Mouse (Mus musculus) C2C12 (cell line): ENCODE measurements around the gene Klhdc8a. TPM values are rescaled to one million over a fixed set of nuclear protein-coding genes. Genes with fewer than 3 reads are reported as not detected.

Source experiments
- H3K27me3 ChIP-seq: one replicate; pipeline ENCODE4 v1.6.1; 2011; ENCODE audit not compliant: control insufficient read depth, insufficient read depth, insufficient read length
- H3K36me3 ChIP-seq: one replicate; pipeline ENCODE4 v1.6.1; 2011; ENCODE audit not compliant: control insufficient read depth, insufficient read depth
- H3K4me3 ChIP-seq: one replicate; pipeline ENCODE4 v1.5.1; 2011; ENCODE audit warnings: mild to moderate bottlenecking, control low read depth; ENCODE audit not compliant: poor library complexity, insufficient read depth, severe bottlenecking
- H3K79me2 ChIP-seq: one replicate; pipeline ENCODE4 v1.6.1; 2011; ENCODE audit not compliant: control insufficient read depth, insufficient read depth
- H3K79me3 ChIP-seq: one replicate; pipeline ENCODE4 v1.6.1; 2011; ENCODE audit warnings: low read depth, control low read depth
- H3ac ChIP-seq: one replicate; pipeline ENCODE3; 2011; ENCODE audit warnings: low read depth; ENCODE audit not compliant: control insufficient read depth, insufficient read length
- CEBPB ChIP-seq: IDR thresholded peaks from one replicate; pipeline ENCODE4 v1.6.1; 2011; ENCODE audit warnings: low read depth, mild to moderate bottlenecking, control low read depth, moderate library complexity
- CTCF ChIP-seq: IDR thresholded peaks from one replicate; pipeline ENCODE4 v1.5.1; 2011; ENCODE audit not compliant: control insufficient read depth, insufficient read depth, insufficient read length
- FOSL1 ChIP-seq: IDR thresholded peaks from one replicate; pipeline ENCODE4 v1.8.0; 2011; ENCODE audit warnings: mild to moderate bottlenecking, low read length; ENCODE audit not compliant: poor library complexity, insufficient read depth, severe bottlenecking
- MAX ChIP-seq: IDR thresholded peaks from one replicate; pipeline ENCODE4 v1.6.1; 2011; ENCODE audit warnings: mild to moderate bottlenecking, control low read depth
- MYOD1 ChIP-seq: IDR thresholded peaks from one replicate; pipeline ENCODE4 v1.6.1; 2011; ENCODE audit warnings: low read depth; ENCODE audit not compliant: control insufficient read depth, insufficient read length
- MYOG ChIP-seq: IDR thresholded peaks from one replicate; pipeline ENCODE4 v1.6.1; 2011; ENCODE audit not compliant: control insufficient read depth, insufficient read length; ENCODE audit errors: extremely low read depth
- USF1 ChIP-seq: IDR thresholded peaks from one replicate; pipeline ENCODE4 v1.6.1; 2011; ENCODE audit warnings: low read depth, mild to moderate bottlenecking, control low read depth, moderate library complexity
- polyA plus RNA-seq: library from polyadenylated mRNA; unstranded; fragments of >200 nt; fragmentation: generic; extraction: Trizol; gene quantifications from one replicate; pipeline ENCODE4 v1.2.1, GENCODE M21; 2012; ENCODE audit warnings: missing spikeins

Klhdc8a gene
- polyA plus RNA-seq, 1 experiment, result 19.0 TPM

GRCm38 (mm10) chr1:132341731-132342501 lies 43.5 kb downstream of the Klhdc8a start:
- TF ChIP-seq CTCF (no peak), CEBPB (no peak), MYOG (no peak), USF1 (no peak), MYOD1 (no peak), FOSL1 (no peak), MAX (no peak)
- Histone ChIP-seq H3K27me3 (no peaks in the 10 kb centered on the region), H3K79me3 (peaks cover 6% of the 10 kb centered on the region), H3K4me3 (peak overlapping the region; percentile 2), H3ac (peak overlapping the region; percentile 22), H3K79me2 (peaks cover 35% of the 10 kb centered on the region), H3K36me3 (peaks cover 10% of the 10 kb centered on the region)

DNA sequence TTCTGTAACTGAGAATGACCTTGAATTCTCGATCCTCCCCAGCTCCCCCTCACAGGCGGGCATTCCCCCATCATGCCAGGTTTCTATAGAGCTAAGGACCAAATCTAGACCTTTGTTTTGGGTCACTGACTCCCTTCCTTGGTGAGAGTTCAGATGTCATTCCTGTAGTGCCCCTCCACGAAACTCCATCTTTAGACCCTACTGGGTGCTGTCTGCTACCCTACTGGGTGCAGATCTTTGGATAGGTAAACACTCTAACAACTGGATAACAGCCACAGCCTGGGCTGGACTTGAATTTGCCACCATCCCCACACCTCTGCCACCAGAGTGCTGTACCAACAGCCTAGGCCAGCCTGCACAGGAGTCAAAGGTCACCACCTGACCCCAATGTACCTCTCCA lies 44.1 kb downstream of the Klhdc8a start:
- TF ChIP-seq FOSL1, result no peak
- TF ChIP-seq USF1, result no peak
- no peak for TF ChIP-seq MYOG
- TF ChIP-seq MYOD1, result no peak
- no peak for TF ChIP-seq MAX
- TF ChIP-seq CTCF, result no peak
- no peak for TF ChIP-seq CEBPB
- peak overlapping the region; percentile 2 for H3K4me3 ChIP-seq
- no peak overlapping the region for H3ac ChIP-seq
- peaks cover 35% of the 10 kb centered on the region for H3K79me2 ChIP-seq
- peaks cover 10% of the 10 kb centered on the region for H3K36me3 ChIP-seq
- H3K27me3 ChIP-seq, result no peaks in the 10 kb centered on the region
- peaks cover 6% of the 10 kb centered on the region for H3K79me3 ChIP-seq

DNA sequence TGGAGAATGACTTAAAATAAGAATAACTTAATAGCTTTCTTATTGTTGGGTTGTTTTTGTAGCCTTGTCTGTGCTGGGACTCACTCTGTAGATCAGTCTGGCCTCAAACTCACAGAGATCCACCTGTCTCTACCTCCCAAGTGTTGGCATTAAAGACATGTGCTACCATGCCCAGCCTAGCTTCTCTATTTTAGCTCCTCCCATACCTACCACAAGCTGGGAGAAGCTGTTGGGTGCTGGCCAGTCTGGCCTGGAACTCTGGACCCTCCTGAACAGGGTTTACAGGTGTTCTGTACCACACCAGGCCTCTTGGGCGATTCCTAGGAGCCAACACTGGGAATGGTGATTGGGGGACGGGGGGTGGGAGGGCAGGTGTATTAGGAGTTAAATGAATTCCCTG lies 44.8 kb downstream of the Klhdc8a start:
- Histone ChIP-seq H3K4me3 (no peak overlapping the region), H3K79me2 (peaks cover 42% of the 10 kb centered on the region), H3K36me3 (peaks cover 10% of the 10 kb centered on the region), H3ac (no peak overlapping the region), H3K27me3 (no peaks in the 10 kb centered on the region), H3K79me3 (peaks cover 6% of the 10 kb centered on the region)
- TF ChIP-seq CEBPB, result no peak

DNA sequence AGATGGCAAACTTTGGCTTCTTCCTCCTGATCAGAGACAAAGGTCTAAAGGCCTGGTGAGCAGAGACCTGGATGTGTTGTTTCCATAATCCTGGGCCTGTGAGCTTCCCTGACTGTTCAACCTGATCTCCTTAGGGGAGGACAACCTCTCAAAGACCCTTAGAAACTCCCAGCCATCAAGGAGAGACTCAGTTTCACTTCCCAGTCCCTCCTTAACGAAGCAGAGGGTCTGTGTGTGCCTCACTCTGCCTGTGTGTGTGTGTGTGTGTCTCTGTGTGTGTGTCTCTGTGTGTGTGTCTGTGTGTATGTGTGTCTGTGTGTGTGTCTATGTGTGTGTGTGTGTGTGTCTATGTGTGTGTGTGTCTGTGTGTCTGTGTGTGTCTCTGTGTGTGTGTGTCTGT lies 45.2 kb downstream of the Klhdc8a start:
- H3ac ChIP-seq, result no peak overlapping the region
- TF ChIP-seq MYOD1 (no peak), CTCF (no peak), MYOG (no peak), USF1 (no peak), CEBPB (no peak), MAX (no peak), FOSL1 (no peak)
- peaks cover 6% of the 10 kb centered on the region for H3K79me3 ChIP-seq
- H3K4me3 ChIP-seq, result no peak overlapping the region
- H3K79me2 ChIP-seq, result peaks cover 46% of the 10 kb centered on the region
- no peaks in the 10 kb centered on the region for H3K27me3 ChIP-seq
- H3K36me3 ChIP-seq, result peaks cover 10% of the 10 kb centered on the region

DNA sequence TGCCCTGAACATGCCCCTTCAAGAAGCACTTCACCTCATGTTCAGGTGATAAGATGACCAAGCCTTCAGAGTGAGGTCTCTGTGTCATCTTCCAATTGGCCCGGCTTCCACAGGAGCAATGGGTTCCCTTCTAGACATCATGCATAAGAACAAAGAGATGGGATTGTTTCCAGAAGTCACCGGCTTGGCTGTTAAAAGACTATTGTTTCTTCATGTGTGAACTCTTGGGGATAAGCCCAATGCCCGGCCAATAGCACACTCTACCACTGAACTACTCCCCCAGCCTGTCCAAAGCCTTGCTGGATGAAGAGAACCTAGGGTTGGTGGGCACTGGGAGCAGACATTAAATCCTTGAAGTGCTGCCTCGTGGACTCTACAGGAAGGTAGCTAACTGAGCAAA lies 47.1 kb downstream of the Klhdc8a start:
- peaks cover 46% of the 10 kb centered on the region for H3K79me2 ChIP-seq
- H3ac ChIP-seq, result peak overlapping the region; percentile 18
- no peaks in the 10 kb centered on the region for H3K27me3 ChIP-seq
- H3K36me3 ChIP-seq, result peaks cover 10% of the 10 kb centered on the region
- H3K79me3 ChIP-seq, result peaks cover 6% of the 10 kb centered on the region
- H3K4me3 ChIP-seq, result no peak overlapping the region
- TF ChIP-seq CTCF (no peak), MAX (no peak), CEBPB (no peak), MYOG (no peak), USF1 (no peak), MYOD1 (no peak), FOSL1 (no peak)

DNA sequence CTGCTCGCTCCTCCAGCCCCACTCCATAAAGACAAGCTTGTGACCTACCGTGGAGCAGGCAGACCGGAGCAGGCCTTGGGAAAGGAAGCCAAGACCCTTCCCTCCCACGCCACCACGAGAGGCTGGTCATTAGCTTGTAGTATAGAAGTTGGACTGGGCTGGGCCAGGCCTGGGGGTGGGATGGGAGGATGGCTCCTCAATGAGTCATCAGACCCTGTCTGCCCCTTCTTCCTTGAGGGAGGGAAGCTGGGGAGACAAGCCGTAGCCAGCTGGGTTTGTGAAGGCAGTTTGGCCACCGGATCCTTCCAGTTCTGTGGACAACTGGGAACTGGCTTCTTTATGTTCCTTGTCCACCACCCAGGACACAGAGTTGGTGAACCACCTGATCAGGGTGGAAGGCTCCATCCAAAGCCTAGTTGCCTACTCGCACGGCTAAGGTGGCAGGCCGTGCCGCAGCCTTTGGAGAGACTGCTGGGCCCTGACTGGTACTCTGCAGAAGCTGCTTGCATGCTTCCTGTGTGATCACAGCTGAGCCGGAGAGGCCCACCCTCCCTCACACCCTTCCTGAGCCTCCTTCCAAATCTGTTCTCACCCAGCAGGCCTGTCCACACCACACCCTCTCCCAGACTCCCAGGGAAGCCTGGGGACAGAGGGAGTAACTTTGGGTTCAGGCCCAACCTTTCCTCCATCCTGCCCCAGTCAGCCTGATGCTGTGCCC lies 47.9 kb downstream of the Klhdc8a start:
- TF ChIP-seq CEBPB (no peak), MYOD1 (peak; percentile 46), MAX (peak; percentile 44)
- peaks cover 10% of the 10 kb centered on the region for H3K36me3 ChIP-seq
- H3K27me3 ChIP-seq, result no peaks in the 10 kb centered on the region
- peaks cover 46% of the 10 kb centered on the region for H3K79me2 ChIP-seq
- peak overlapping the region; percentile 55 for H3ac ChIP-seq
- H3K4me3 ChIP-seq, result no peak overlapping the region
- peaks cover 6% of the 10 kb centered on the region for H3K79me3 ChIP-seq
